Mouse (Mus musculus): ENCODE results near the gene Olfr806. TPM values are rescaled to one million over a fixed set of nuclear protein-coding genes. Genes with fewer than 3 reads are reported as not detected.

Olfr806 gene
- not detected in 2 replicates for polyA plus RNA-seq (2015; fragmentation: Nextera tagmentation; extraction: Ambion mirVana)

GRCm38 (mm10) chr10:129741821-129742220 lies at the start of gene Olfr806:
Gene Olfr806, minus strand, starts transcription at chr10:129741921.
- no peak for ATAC-seq (ENCODE audit: low FRiP score, low read depth)
- no peak within 1 kb of the TSS for H3K9ac ChIP-seq

DNA sequence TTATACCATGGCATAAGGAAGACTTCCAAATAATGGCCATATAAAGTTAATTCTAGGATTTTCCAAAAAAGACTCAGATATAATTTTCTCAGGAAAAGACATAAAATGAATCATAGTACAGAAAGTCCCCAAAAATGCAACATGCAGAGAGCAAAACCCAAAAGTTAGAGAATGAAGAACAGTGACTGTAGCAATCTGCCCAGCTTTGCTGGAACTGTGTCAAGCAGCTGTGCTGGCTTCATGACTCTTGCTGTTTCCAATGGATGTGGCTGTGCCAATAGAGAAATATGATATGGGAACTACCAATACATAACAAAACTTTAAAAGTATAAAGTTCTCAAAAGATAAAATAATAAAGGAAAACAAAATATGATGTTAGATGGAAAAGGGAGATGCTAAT lies 36.4 kb upstream of the Olfr806 start:
- no peak for ATAC-seq (ENCODE audit: low FRiP score, low read depth)
- no peak overlapping the region for H3K4me2 ChIP-seq

More at GRCm38 (mm10) chr10:129741821-129742220, at the start of gene Olfr806:
- H3K4me3 ChIP-seq = no peak within 1 kb of the TSS
- no peak within 1 kb of the TSS for H3K27ac ChIP-seq (replicated peaks)
- no peak within 1 kb of the TSS for H3K4me2 ChIP-seq
- H3K27me3 ChIP-seq = no peaks in the 10 kb centered on the region
- no peaks in the 10 kb centered on the region for H3K4me1 ChIP-seq (replicated peaks)
- H3K9me3 ChIP-seq = no peaks in the 10 kb centered on the region
- H3K36me3 ChIP-seq = no peaks in the 10 kb centered on the region

DNA sequence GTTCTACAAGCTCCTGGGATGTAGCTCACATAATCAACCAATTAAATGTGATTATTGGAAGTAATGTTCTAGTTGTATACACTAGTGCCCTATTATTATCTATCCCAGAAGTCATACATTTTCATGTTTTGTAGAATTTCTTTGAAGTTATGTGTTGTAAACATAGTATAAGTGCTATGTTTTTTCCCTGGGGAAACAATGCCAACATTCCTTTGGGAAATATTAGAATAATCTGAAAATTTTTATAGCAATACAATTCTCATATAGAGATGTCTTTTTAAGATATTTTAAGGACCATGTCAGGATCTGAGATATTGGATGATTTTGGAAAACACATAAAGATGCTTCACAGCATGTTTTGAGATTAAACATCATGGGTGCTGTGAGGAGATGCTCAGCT lies 32.6 kb upstream of the Olfr806 start, which contains the start of gene Olfr809:
Olfr809 (plus strand) TSS at position 301 of the 400 bp plus-strand sequence.
- Histone ChIP-seq H3K4me2 (no peak within 1 kb of the TSS), H3K9ac (no peak within 1 kb of the TSS), H3K27me3 (no peaks in the 10 kb centered on the region), H3K4me1 (replicated peaks) (no peaks in the 10 kb centered on the region), H3K27ac (replicated peaks) (no peak within 1 kb of the TSS), H3K4me3 (no peak within 1 kb of the TSS), H3K9me3 (no peaks in the 10 kb centered on the region), H3K36me3 (no peaks in the 10 kb centered on the region)
- no peak for ATAC-seq (ENCODE audit: low FRiP score, low read depth)

More for the DNA sequence above, 36.4 kb upstream of the Olfr806 start:
- Histone ChIP-seq H3K27ac (replicated peaks) (no peak overlapping the region), H3K4me3 (no peak overlapping the region), H3K36me3 (no peaks in the 10 kb centered on the region), H3K9ac (no peak overlapping the region), H3K27me3 (no peaks in the 10 kb centered on the region), H3K4me1 (replicated peaks) (no peaks in the 10 kb centered on the region), H3K9me3 (no peaks in the 10 kb centered on the region)

- H3K36me3 ChIP-seq = no peaks in the 10 kb centered on the region
- H3K27me3 ChIP-seq = no peaks in the 10 kb centered on the region
- no peak for ATAC-seq (ENCODE audit: low FRiP score, low read depth)
- no peak within 1 kb of the TSS for H3K27ac ChIP-seq (replicated peaks)
- no peak within 1 kb of the TSS for H3K4me2 ChIP-seq
- no peak within 1 kb of the TSS for H3K9ac ChIP-seq
- no peaks in the 10 kb centered on the region for H3K4me1 ChIP-seq (replicated peaks)
- H3K9me3 ChIP-seq = no peaks in the 10 kb centered on the region
- no peak within 1 kb of the TSS for H3K4me3 ChIP-seq
- 89% methylated on average over 1 of the region's 1 CpGs for whole genome bisulfite sequencing
These were observed 23.5 kb upstream of the Olfr806 start, which contains the start of gene Olfr808 for GRCm38 (mm10) chr10:129765182-129765581. Gene Olfr808, plus strand, starts transcription at chr10:129765482.

DNA sequence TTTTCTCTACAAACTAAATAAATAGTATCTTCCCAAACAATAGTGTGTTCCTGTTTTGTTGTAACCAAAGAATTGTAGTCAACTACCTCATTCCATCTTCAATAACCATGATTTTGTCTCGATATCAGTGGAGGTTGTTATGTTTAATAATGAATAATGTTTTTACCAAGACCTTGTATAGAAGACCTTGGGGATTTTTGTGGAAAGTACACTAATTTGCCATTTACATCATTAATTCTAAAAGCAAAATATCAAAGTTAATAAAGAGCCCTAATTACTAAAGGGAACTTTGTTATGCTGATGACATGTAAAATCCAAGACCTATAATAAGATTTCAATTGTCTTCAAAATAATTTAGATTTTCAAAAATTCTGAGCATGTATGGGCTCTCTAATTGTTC lies 16.0 kb upstream of the Olfr806 start, which contains the start of gene Olfr807:
Olfr807 (minus strand) TSS at position 101 of the 400 bp plus-strand sequence.
- H3K27me3 ChIP-seq = no peaks in the 10 kb centered on the region

GRCm38 (mm10) chr10:129729275-129729674 lies 12.4 kb downstream of the Olfr806 start, which contains the start of gene Olfr805:
Gene Olfr805, minus strand, starts transcription at chr10:129729375.
- H3K4me2 ChIP-seq = no peak within 1 kb of the TSS
- ATAC-seq (ENCODE audit: low FRiP score, low read depth) = no peak
- WGBS = 89% methylated on average over 2 of the region's 2 CpGs
- no peak within 1 kb of the TSS for H3K9ac ChIP-seq
- H3K4me1 ChIP-seq (replicated peaks) = no peaks in the 10 kb centered on the region
- H3K27ac ChIP-seq (replicated peaks) = no peak within 1 kb of the TSS
- H3K9me3 ChIP-seq = no peaks in the 10 kb centered on the region
- H3K4me3 ChIP-seq = no peak within 1 kb of the TSS
- H3K27me3 ChIP-seq = no peaks in the 10 kb centered on the region
- H3K36me3 ChIP-seq = no peaks in the 10 kb centered on the region

More for the DNA sequence above, 16.0 kb upstream of the Olfr806 start, which contains the start of gene Olfr807:
- WGBS = 91% methylated on average over 1 of the region's 1 CpGs
- Histone ChIP-seq H3K4me2 (no peak within 1 kb of the TSS), H3K36me3 (no peaks in the 10 kb centered on the region), H3K9me3 (no peaks in the 10 kb centered on the region), H3K4me1 (replicated peaks) (no peaks in the 10 kb centered on the region), H3K4me3 (no peak within 1 kb of the TSS), H3K9ac (no peak within 1 kb of the TSS), H3K27ac (replicated peaks) (no peak within 1 kb of the TSS)
- no peak for ATAC-seq (ENCODE audit: low FRiP score, low read depth)

GRCm38 (mm10) chr10:129702910-129703309 lies 38.8 kb downstream of the Olfr806 start, which contains the start of gene Olfr804:
Gene Olfr804, plus strand, starts transcription at chr10:129703210.
- Histone ChIP-seq H3K4me2 (no peak within 1 kb of the TSS), H3K36me3 (no peaks in the 10 kb centered on the region), H3K4me1 (replicated peaks) (no peaks in the 10 kb centered on the region), H3K9ac (no peak within 1 kb of the TSS), H3K27ac (replicated peaks) (no peak within 1 kb of the TSS), H3K27me3 (no peaks in the 10 kb centered on the region), H3K4me3 (no peak within 1 kb of the TSS), H3K9me3 (no peaks in the 10 kb centered on the region)
- no peak for ATAC-seq (ENCODE audit: low FRiP score, low read depth)

DNA sequence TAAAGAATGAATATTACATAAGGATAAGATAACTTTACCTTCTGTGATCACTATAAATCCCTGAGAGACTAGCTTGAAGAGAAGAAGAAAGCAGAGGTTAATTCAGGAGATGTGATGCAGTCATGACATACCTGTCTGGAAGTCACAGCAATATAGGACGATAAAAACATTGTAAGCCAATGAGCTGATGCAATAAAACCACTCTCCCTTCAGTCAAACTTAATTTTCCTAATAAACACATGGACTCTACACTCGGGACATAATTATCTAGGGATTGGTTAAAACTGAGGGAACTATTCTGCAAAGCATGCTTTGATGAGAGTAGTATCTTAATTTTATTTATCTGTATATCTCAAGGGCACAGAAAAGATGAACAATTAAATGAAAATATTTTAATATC lies 47.5 kb downstream of the Olfr806 start, which contains the start of gene Olfr803:
Olfr803 (minus strand) TSS at position 101 of the 400 bp plus-strand sequence.
- ATAC-seq (ENCODE audit: low FRiP score, low read depth) = no peak
- Histone ChIP-seq H3K4me3 (no peak within 1 kb of the TSS), H3K4me2 (no peak within 1 kb of the TSS), H3K9ac (no peak within 1 kb of the TSS), H3K36me3 (no peaks in the 10 kb centered on the region), H3K27me3 (no peaks in the 10 kb centered on the region), H3K4me1 (replicated peaks) (no peaks in the 10 kb centered on the region), H3K9me3 (no peaks in the 10 kb centered on the region), H3K27ac (replicated peaks) (no peak within 1 kb of the TSS)
- WGBS = 88% methylated on average over 2 of the region's 2 CpGs

- no peaks in the 10 kb centered on the region for H3K27me3 ChIP-seq
- 57% methylated on average over 1 of the region's 1 CpGs for WGBS
These were observed 53.7 kb downstream of the Olfr806 start, which contains the start of gene Olfr802 for GRCm38 (mm10) chr10:129688069-129688468. Gene Olfr802, minus strand, starts transcription at chr10:129688169.

More at GRCm38 (mm10) chr10:129688069-129688468, 53.7 kb downstream of the Olfr806 start, which contains the start of gene Olfr802:
- Histone ChIP-seq H3K4me3 (no peak within 1 kb of the TSS), H3K27ac (replicated peaks) (no peak within 1 kb of the TSS), H3K9ac (no peak within 1 kb of the TSS), H3K9me3 (no peaks in the 10 kb centered on the region), H3K36me3 (no peaks in the 10 kb centered on the region), H3K4me2 (no peak within 1 kb of the TSS), H3K4me1 (replicated peaks) (no peaks in the 10 kb centered on the region)
- ATAC-seq (ENCODE audit: low FRiP score, low read depth) = no peak

Small RNAs within 50 kb of the gene (microRNA-seq; reads per million reads assigned to microRNA genes)
- gene Gm24485 = not detected

Other genes with a start within 250 kb of the Olfr806 start
- gene Olfr790, start 243.4 kb downstream of the Olfr806 start, polyA plus RNA-seq (2015; fragmentation: Nextera tagmentation; extraction: Ambion mirVana) = not detected in 2 replicates
- not detected in 2 replicates for gene Olfr791, start 220.1 kb downstream of the Olfr806 start, polyA plus RNA-seq (2015; fragmentation: Nextera tagmentation; extraction: Ambion mirVana)
- gene Olfr792, start 202.8 kb downstream of the Olfr806 start, polyA plus RNA-seq (2015; fragmentation: Nextera tagmentation; extraction: Ambion mirVana) = not detected in 2 replicates
- not detected in 2 replicates for gene Olfr794, start 174.3 kb downstream of the Olfr806 start, polyA plus RNA-seq (2015; fragmentation: Nextera tagmentation; extraction: Ambion mirVana)
- gene Olfr796, start 129.4 kb downstream of the Olfr806 start, polyA plus RNA-seq (2015; fragmentation: Nextera tagmentation; extraction: Ambion mirVana) = not detected in 2 replicates
- gene Olfr798, start 114.0 kb downstream of the Olfr806 start, polyA plus RNA-seq (2015; fragmentation: Nextera tagmentation; extraction: Ambion mirVana) = not detected in 2 replicates
- gene Olfr799, start 104.4 kb downstream of the Olfr806 start, polyA plus RNA-seq (2015; fragmentation: Nextera tagmentation; extraction: Ambion mirVana) = not detected in 2 replicates
- gene Olfr800, start 84.2 kb downstream of the Olfr806 start, polyA plus RNA-seq (2015; fragmentation: Nextera tagmentation; extraction: Ambion mirVana) = not detected in 2 replicates
- not detected in 2 replicates for gene Olfr801, start 68.1 kb downstream of the Olfr806 start, polyA plus RNA-seq (2015; fragmentation: Nextera tagmentation; extraction: Ambion mirVana)
- 0.04 TPM in 1 of 2 replicates, not detected in the other for gene Olfr802, start 53.8 kb downstream of the Olfr806 start, polyA plus RNA-seq (2015; fragmentation: Nextera tagmentation; extraction: Ambion mirVana)
- not detected in 2 replicates for gene Olfr803, start 47.6 kb downstream of the Olfr806 start, polyA plus RNA-seq (2015; fragmentation: Nextera tagmentation; extraction: Ambion mirVana)
- not detected in 2 replicates for gene Olfr804, start 38.7 kb downstream of the Olfr806 start, polyA plus RNA-seq (2015; fragmentation: Nextera tagmentation; extraction: Ambion mirVana)
- gene Olfr805, start 12.5 kb downstream of the Olfr806 start, polyA plus RNA-seq (2015; fragmentation: Nextera tagmentation; extraction: Ambion mirVana) = not detected in 2 replicates
- not detected in 2 replicates for gene Olfr807, start 15.9 kb upstream of the Olfr806 start, polyA plus RNA-seq (2015; fragmentation: Nextera tagmentation; extraction: Ambion mirVana)
- gene Olfr808, start 23.6 kb upstream of the Olfr806 start, polyA plus RNA-seq (2015; fragmentation: Nextera tagmentation; extraction: Ambion mirVana) = not detected in 2 replicates
- not detected in 2 replicates for gene Olfr809, start 32.7 kb upstream of the Olfr806 start, polyA plus RNA-seq (2015; fragmentation: Nextera tagmentation; extraction: Ambion mirVana)
- gene Olfr810, start 53.0 kb upstream of the Olfr806 start, polyA plus RNA-seq (2015; fragmentation: Nextera tagmentation; extraction: Ambion mirVana) = not detected in 2 replicates
- gene Olfr811, start 62.5 kb upstream of the Olfr806 start, polyA plus RNA-seq (2015; fragmentation: Nextera tagmentation; extraction: Ambion mirVana) = not detected in 2 replicates
- gene Olfr812, start 104.2 kb upstream of the Olfr806 start, polyA plus RNA-seq (2015; fragmentation: Nextera tagmentation; extraction: Ambion mirVana) = not detected in 2 replicates
- gene Olfr813, start 113.4 kb upstream of the Olfr806 start, polyA plus RNA-seq (2015; fragmentation: Nextera tagmentation; extraction: Ambion mirVana) = not detected in 2 replicates
- not detected in 2 replicates for gene Olfr814, start 137.9 kb upstream of the Olfr806 start, polyA plus RNA-seq (2015; fragmentation: Nextera tagmentation; extraction: Ambion mirVana)
- gene Olfr815, start 163.9 kb upstream of the Olfr806 start, polyA plus RNA-seq (2015; fragmentation: Nextera tagmentation; extraction: Ambion mirVana) = not detected in 2 replicates
- gene Olfr816, start 173.7 kb upstream of the Olfr806 start, polyA plus RNA-seq (2015; fragmentation: Nextera tagmentation; extraction: Ambion mirVana) = not detected in 2 replicates
- not detected in 2 replicates for gene Olfr818, start 207.2 kb upstream of the Olfr806 start, polyA plus RNA-seq (2015; fragmentation: Nextera tagmentation; extraction: Ambion mirVana)
- gene Olfr819, start 225.3 kb upstream of the Olfr806 start, polyA plus RNA-seq (2015; fragmentation: Nextera tagmentation; extraction: Ambion mirVana) = not detected in 2 replicates
- not detected in 2 replicates for gene Olfr247, start 234.2 kb upstream of the Olfr806 start, polyA plus RNA-seq (2015; fragmentation: Nextera tagmentation; extraction: Ambion mirVana)
- gene Gm10310, start 243.1 kb upstream of the Olfr806 start, polyA plus RNA-seq (2015; fragmentation: Nextera tagmentation; extraction: Ambion mirVana) = not detected in 2 replicates

Data from hindbrain, embryonic 15.5 days (tissue).